Mouse (Mus musculus): ENCODE results near the gene Ptpn3.

GRCm38 (mm10) chr4:57306260-57306659, 4.6 kb upstream of the Ptpn3 start:
- TF ChIP-seq POLR2A (IDR thresholded peaks at IDR 0.05; ENCODE audit: low read depth, low read length) (no peak), CTCF (IDR thresholded peaks at IDR 0.05; ENCODE audit: extremely low read depth, insufficient read depth, insufficient read length, insufficient replicate concordance) (no peak)

Data from spleen, adult 2 months (tissue).